Mouse (Mus musculus): ENCODE data around the gene Gm49711.
"Not testable (repeated sequence)": the region's sequence is repeated elsewhere in the genome, so short reads cannot be mapped to it uniquely, and the experiment has no call there.

The Gm49711 gene

GRCm38 (mm10) chr16:92183477-92183876 lies 125.4 kb downstream of the Gm49711 start:
- no peak for DNase-seq (ENCODE audit: low spot score)

GRCm38 (mm10) chr16:92190603-92191002 lies 132.5 kb downstream of the Gm49711 start:
- DNase-seq (ENCODE audit: low spot score): no peak

GRCm38 (mm10) chr16:92195094-92195493 lies 137.0 kb downstream of the Gm49711 start:
- DNase-seq (ENCODE audit: low spot score): no peak

- no peak for DNase-seq (ENCODE audit: low spot score)
Measured at GRCm38 (mm10) chr16:92196741-92197331, 138.7 kb downstream of the Gm49711 start.

GRCm38 (mm10) chr16:92200615-92201014 lies 142.5 kb downstream of the Gm49711 start:
- DNase-seq (ENCODE audit: low spot score): no peak

GRCm38 (mm10) chr16:92203599-92203998 lies 145.5 kb downstream of the Gm49711 start:
- DNase-seq (ENCODE audit: low spot score): no peak

GRCm38 (mm10) chr16:92209291-92209781 lies 151.2 kb downstream of the Gm49711 start:
- no peak for DNase-seq (ENCODE audit: low spot score)

GRCm38 (mm10) chr16:92210316-92210715 lies 152.2 kb downstream of the Gm49711 start:
- not testable (repeated sequence) for DNase-seq (ENCODE audit: low spot score)

- DNase-seq (ENCODE audit: low spot score): not testable (repeated sequence)
Measured at GRCm38 (mm10) chr16:92213911-92214310, 155.8 kb downstream of the Gm49711 start.

- no peak for DNase-seq (ENCODE audit: low spot score)
Measured at GRCm38 (mm10) chr16:92215599-92216390, 157.7 kb downstream of the Gm49711 start.

- no peak for DNase-seq (ENCODE audit: low spot score)
Measured at GRCm38 (mm10) chr16:92220754-92221153, 162.6 kb downstream of the Gm49711 start.

- DNase-seq (ENCODE audit: low spot score): no peak
Measured at GRCm38 (mm10) chr16:92228332-92228919, 170.3 kb downstream of the Gm49711 start.

GRCm38 (mm10) chr16:92230476-92230931 lies 172.4 kb downstream of the Gm49711 start:
- no peak for DNase-seq (ENCODE audit: low spot score)

- no peak for DNase-seq (ENCODE audit: low spot score)
Measured at GRCm38 (mm10) chr16:92234530-92234929, 176.4 kb downstream of the Gm49711 start.

- DNase-seq (ENCODE audit: low spot score): no peak
Measured at GRCm38 (mm10) chr16:92235222-92235621, 177.1 kb downstream of the Gm49711 start.
